Mouse (Mus musculus) heart, postnatal 10 days (tissue): ENCODE data around the gene Sec16b. TPM values are rescaled to one million over a fixed set of nuclear protein-coding genes. Genes with fewer than 3 reads are reported as not detected.

Experiments used
- DNase-seq, 2 experiments: peaks; one replicate each; pipeline ENCODE4 v3.0.0; 2021
- intact Hi-C: fragments of 180-260 bp; cut with DNase I; formaldehyde crosslinking; loops from one replicate; pipeline ENCODE4 v1.15.1; 2025
- total RNA-seq, 2 experiments: library from RNA; stranded (reverse); gene quantifications; 2 replicates each; pipeline ENCODE4 v1.2.3; 2021

Sec16b gene
- total RNA-seq, 2 experiments from 2014 or later: 1.9 to 2.1 TPM

- intact Hi-C loops: loop anchor here (5.0 kb wide), 1 partner anchor 1097 kb away; no protein-coding TSS in a partner anchor
- DNase-seq: no peak
Observed at GRCm38 (mm10) chr1:157554686-157555530, 48.4 kb downstream of the Sec16b start.

DNA sequence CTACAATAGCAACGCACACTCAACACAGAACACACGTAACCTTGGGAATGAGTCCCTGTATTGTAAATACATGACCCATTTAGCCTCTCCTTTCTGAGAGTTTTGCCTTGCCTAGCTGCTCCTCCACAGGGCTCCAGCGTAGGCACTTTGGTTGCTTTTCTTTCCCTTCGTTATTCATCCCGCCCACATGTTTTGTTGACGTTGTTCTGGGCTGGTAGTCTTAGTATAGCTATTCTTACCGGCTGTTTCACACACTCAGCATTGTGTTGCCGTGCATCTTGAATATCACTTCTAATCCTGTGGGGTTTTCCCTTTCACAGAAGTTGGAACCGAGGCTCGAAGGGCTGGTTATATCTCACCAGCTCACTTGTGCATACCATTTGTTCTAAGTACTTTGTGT lies 49.2 kb downstream of the Sec16b start:
- DNase-seq: no peak
- intact Hi-C loops: no loop called here

- DNase-seq: no peak
- intact Hi-C loops: no loop called here
Observed at GRCm38 (mm10) chr1:157556439-157556838, 49.9 kb downstream of the Sec16b start.

DNA sequence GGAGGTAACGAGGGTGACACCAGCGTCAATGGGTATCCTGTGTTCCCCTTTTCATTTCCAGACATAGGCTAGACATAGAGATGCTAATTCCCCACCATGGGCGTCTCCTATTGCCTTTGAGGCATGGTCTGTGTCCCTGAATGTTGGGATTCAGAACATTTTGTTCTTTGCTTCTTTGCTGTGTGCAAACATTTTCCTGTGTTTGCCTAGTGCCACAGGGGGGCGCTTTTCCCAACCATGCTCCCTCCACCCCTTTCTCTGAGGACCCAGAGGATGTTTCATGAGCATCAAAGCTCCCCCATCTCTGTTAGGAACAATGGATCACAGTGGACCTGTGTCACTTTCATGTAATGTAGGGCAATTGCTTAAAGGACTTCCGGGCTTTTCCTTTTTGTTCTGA lies 51.6 kb downstream of the Sec16b start:
- no peak for DNase-seq
- intact Hi-C loops: no loop called here

DNA sequence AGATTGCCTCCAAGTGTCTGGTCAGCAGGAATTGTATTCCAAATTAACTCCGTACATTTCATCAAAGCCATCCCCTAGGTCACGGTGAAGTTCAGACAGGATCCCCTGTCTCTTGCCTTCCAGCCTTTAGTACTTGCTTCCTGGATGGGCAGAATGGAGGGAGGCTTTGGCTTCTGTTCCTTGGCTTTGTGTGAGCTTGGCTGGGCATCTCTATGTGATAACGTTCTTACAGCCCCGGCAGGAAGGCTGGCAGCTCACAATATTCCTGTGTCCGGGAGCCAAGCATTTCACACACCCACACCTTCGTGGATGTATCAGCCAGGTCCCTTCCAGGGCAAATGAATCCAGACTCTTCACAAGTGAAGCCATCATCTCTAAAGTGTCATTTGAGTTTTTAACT lies 53.5 kb downstream of the Sec16b start:
- intact Hi-C loops: no loop called here
- DNase-seq: no peak

DNA sequence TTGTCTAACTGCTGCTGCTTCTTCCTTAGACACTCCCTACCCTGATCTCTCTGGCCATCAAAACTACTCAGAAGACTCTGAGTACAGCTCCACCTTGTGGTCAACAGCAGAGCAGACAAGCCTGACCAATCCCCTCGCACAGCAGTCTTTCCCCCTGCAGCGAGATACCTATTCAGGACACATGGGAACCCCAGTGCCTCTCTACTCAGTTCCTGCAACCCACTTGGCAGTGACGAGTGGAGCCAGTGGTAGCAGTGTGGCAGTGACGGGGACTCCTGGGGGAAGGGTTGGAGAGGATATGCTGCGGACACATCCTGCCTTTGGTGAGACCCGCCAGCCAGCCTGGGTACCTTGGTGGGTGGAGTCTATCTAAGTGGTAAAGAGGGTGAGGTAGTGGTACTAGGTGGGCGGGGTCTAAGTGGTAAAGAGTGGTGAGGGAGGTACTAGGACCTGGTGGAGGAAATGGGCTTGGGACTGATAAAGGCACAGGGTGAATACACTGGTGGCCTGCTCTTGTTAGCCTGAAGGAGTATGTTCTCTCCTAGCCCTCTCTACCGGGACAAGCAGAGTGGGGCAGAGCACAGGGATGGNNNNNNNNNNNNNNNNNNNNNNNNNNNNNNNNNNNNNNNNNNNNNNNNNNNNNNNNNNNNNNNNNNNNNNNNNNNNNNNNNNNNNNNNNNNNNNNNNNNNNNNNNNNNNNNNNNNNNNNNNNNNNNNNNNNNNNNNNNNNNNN lies 54.3 kb downstream of the Sec16b start:
- DNase-seq: peak in 1 of 2 experiments; percentile 50
- intact Hi-C loops: no loop called here

DNA sequence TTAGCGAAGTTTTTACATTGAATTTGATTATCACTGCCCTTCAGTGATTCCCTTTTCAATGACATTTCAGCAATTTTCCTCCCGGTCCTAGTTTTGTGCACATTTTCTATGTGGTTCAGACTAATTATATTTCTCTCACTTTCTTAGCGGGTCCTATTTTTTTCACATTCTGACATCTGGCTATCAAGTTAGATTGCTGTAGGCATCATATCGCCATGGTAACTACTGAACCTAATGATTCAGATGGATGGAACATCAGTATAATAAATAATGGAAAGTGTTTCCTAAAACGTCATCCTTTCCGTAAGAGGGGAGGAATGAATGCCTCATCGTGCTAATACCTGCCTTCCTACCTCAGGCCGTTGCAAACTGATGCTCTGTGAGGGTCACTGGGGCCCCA lies 61.3 kb downstream of the Sec16b start:
- DNase-seq: no peak
- intact Hi-C loops: no loop called here

GRCm38 (mm10) chr1:157569263-157570090 lies 62.9 kb downstream of the Sec16b start:
- DNase-seq: peak; percentile 32 to 45
- intact Hi-C loops: no loop called here

DNA sequence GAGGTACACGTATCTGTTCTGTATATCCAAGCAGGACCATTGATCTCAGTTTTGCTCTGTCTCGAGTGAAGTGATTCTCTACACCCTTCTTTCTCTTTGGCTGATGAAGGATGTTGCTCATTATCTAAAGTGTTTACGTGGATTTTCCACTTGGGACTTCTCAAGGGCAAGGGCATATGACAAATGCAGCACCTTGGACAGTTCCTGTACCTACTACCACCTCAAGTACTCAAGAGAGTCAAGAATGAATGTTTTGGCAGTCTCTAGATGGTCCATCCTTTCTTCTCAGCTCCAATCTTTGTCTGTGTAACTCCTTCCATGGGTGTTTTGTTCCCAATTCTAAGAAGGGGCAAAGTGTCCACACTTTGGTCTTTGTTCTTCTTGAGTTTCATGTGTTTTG lies 68.8 kb downstream of the Sec16b start:
- intact Hi-C loops: no loop called here
- no peak for DNase-seq

- intact Hi-C loops: no loop called here
- no peak for DNase-seq
Observed at GRCm38 (mm10) chr1:157578336-157578735, 71.8 kb downstream of the Sec16b start.

DNA sequence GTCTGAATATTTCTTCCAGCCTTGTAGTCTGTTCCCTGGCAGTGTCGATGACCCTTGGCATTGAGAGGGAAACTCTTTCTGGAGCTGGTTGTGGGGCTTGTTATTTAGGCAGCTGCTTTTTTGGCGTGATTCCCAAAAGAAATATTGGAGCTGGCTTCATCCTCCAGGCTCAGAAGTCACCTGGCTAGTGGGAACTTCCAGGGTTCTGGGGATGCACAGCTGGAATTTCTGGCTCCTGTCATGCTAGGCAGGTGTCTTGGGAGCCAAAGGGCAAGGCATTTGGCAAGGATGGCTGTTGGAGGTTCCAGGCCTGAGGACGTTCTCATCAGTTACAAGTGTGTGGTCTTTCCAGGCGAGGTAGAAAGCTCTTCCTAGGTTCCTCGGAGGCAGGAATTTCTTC lies 80.0 kb downstream of the Sec16b start:
- intact Hi-C loops: no loop called here
- peak; percentile 3 for DNase-seq

DNA sequence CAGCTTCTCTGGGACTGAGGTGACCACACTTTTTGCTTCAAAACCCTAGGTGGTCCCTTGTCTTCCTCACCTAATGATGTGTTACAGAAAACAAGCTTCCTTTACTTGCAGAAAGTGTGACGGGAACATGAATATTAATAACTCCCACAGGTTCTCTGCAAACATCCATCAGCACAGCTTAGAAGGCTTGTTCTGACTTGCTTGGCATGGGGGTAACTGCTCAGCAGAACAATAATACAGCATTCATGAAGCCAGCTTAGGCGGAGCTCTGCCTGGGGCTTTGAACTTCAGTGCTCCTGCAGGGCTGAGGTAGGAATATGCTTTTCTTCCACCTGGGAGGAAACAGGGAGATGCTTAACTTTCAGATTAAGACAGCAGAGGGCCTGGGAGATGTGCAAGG lies 85.5 kb downstream of the Sec16b start:
- no peak for DNase-seq
- intact Hi-C loops: no loop called here

DNA sequence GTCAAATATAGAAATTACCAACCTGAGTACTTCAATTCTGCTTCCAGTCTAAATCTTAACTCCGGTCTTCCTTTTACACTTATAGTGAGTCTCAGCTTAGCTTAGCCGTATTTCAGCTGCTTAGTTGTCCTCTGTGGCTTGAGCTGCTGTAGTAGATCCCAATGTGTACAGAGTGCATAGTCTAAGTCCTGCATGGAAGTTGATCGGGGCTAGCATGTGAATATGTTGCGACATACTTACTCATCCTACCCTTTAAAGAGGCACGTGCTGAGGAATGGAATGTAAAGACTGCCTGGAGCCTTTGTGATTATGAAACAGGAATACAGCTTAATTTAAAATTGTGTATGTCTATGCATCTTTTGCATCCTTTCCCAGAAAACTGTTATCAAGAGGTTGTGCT lies 88.0 kb downstream of the Sec16b start:
- intact Hi-C loops: no loop called here

GRCm38 (mm10) chr1:157595165-157595564 lies 88.6 kb downstream of the Sec16b start:
- no peak for DNase-seq
- intact Hi-C loops: no loop called here

More for the DNA sequence above, 88.0 kb downstream of the Sec16b start:
- DNase-seq: no peak

- DNase-seq: no peak
- intact Hi-C loops: no loop called here
Observed at GRCm38 (mm10) chr1:157604513-157604912, 98.0 kb downstream of the Sec16b start.

Other genes starting within 250 kb of the Sec16b start
- 10 to 100 TPM; 33.3 to 34.2 TPM for gene Rasal2, start 94.1 kb upstream of the Sec16b start, total RNA-seq
- gene Cryzl2, start 48.2 kb upstream of the Sec16b start, total RNA-seq: 10 to 100 TPM; 15.4 to 17.4 TPM